Mouse (Mus musculus) heart, postnatal 0 days (tissue): Measurements from ENCODE around the gene Nt5dc2. TPM values are rescaled to one million over a fixed set of nuclear protein-coding genes. Genes with fewer than 3 reads are reported as not detected.

Experiments used
- ATAC-seq: fragments of 200-750 bp; cut with Nextera tagmentation; 2 replicates; pipeline ENCODE4 v1.8.0; 2017; ENCODE audit warnings: low read depth, moderate number of reproducible peaks, moderate library complexity; ENCODE audit not compliant: insufficient read depth
- DNase-seq: peaks from one replicate; pipeline ENCODE4 v3.0.0-alpha.2; 2016; ENCODE audit warnings: low spot score
- H3K27ac ChIP-seq: fragments of 300-500 bp; sonication (generic); 2 replicates; pipeline ENCODE4 v1.5.1; 2014; ENCODE audit warnings: low read depth, mild to moderate bottlenecking
- H3K27me3 ChIP-seq: fragments of 300-500 bp; sonication (generic); 2 replicates; pipeline ENCODE4 v1.6.1; 2014; ENCODE audit warnings: low read length, mixed read lengths; ENCODE audit not compliant: control insufficient read depth, insufficient read depth
- H3K36me3 ChIP-seq: fragments of 300-500 bp; sonication (generic); replicated peaks from 2 replicates; pipeline ENCODE4 v1.6.1; 2014; ENCODE audit warnings: low read length, mixed read lengths; ENCODE audit not compliant: control insufficient read depth, insufficient read depth
- H3K4me1 ChIP-seq: fragments of 300-500 bp; sonication (generic); 2 replicates; pipeline ENCODE4 v1.6.1; 2014; ENCODE audit warnings: antibody characterized with exemption; ENCODE audit not compliant: control insufficient read depth, insufficient read depth
- H3K4me2 ChIP-seq: fragments of 300-500 bp; sonication (generic); 2 replicates; pipeline ENCODE4 v1.6.1; 2014; ENCODE audit warnings: low read depth, mild to moderate bottlenecking, low read length, moderate library complexity
- H3K4me3 ChIP-seq: fragments of 300-500 bp; sonication (generic); 2 replicates; pipeline ENCODE4 v1.5.1; 2014; ENCODE audit warnings: low read depth, low read length
- H3K9ac ChIP-seq: fragments of 300-500 bp; sonication (generic); replicated peaks from 2 replicates; pipeline ENCODE4 v1.6.1; 2014; ENCODE audit warnings: low read depth, low read length, mixed read lengths
- H3K9me3 ChIP-seq: fragments of 300-500 bp; sonication (generic); replicated peaks from 2 replicates; pipeline ENCODE4 v1.6.1; 2016; ENCODE audit warnings: low read length; ENCODE audit not compliant: control insufficient read depth
- CTCF ChIP-seq: IDR thresholded peaks from 2 replicates; pipeline ENCODE4 v1.5.1; 2016; ENCODE audit warnings: antibody characterized with exemption, control low read depth, low read depth
- EP300 ChIP-seq: IDR thresholded peaks from 2 replicates; pipeline ENCODE4 v1.6.1; 2016; ENCODE audit warnings: antibody characterized with exemption, low read depth
- WGBS: fragments of 180-500 bp; shearing (Covaris S2); extraction: QIAGEN DNeasy Blood & Tissue Kit; methylation state at CpG from one replicate; pipeline ENCODE4 v1.1.7; 2014; 5-methylcytosine and 5-hydroxymethylcytosine counted together
- polyA plus RNA-seq: library from polyadenylated mRNA; unstranded; fragments of >200 nt; fragmentation: Nextera tagmentation; extraction: Ambion mirVana; gene quantifications from 2 replicates; pipeline ENCODE4 v1.2.1, GENCODE M21; 2015
- total RNA-seq: library from RNA; depleted of rRNA; stranded (reverse); fragments of >200 nt; gene quantifications from 2 replicates; pipeline ENCODE4 v1.2.3, GENCODE M21; 2014; ENCODE audit warnings: low replicate concordance

The Nt5dc2 gene
- total and polyA plus RNA-seq, 2 experiments from 2014 or later = 146 to 212 TPM

DNA sequence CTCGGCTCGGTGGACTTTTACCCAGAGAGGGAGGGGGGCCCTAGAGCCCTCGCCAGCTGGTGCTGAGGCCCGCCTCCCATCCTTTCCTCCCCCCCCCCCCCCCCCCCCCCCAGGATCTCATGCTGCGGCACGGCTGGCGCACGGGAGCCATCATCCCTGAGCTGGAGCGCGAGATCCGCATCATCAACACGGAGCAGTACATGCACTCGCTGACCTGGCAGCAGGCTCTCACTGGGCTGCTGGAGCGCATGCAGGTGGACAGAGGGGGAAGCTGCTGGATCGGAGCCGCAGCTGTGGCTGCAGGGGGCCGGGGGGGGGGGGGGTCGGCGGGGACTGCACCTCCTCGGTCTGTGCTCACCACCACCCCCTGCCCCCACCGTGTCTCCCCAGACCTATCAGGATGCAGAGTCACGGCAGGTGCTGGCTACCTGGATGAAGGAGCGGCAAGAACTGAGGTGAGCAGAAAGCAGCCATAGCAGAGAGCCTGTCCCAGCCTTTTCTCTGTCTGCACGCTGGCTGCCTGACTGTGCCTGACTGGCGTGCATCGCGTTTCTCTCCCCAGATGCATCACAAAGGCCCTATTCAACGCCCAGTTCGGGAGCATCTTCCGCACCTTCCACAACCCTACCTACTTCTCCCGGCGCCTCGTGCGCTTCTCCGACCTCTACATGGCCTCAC lies 7.5 kb downstream of the Nt5dc2 start:
- Histone ChIP-seq H3K4me3 (no peak overlapping the region), H3K4me2 (no peak overlapping the region), H3K4me1 (peaks cover 3% of the 10 kb centered on the region), H3K27me3 (no peaks in the 10 kb centered on the region), H3K36me3 (peaks cover 73% of the 10 kb centered on the region), H3K27ac (0 out of 2 replicates have a peak overlapping the region, but pooled peaks have one; percentile 60), H3K9me3 (no peaks in the 10 kb centered on the region), H3K9ac (no peak overlapping the region)
- no peak for ATAC-seq
- no peak for TF ChIP-seq EP300
- no peak for TF ChIP-seq CTCF
- WGBS = 82% methylated on average over 30 of the region's 35 CpGs
- DNase-seq = no peak

DNA sequence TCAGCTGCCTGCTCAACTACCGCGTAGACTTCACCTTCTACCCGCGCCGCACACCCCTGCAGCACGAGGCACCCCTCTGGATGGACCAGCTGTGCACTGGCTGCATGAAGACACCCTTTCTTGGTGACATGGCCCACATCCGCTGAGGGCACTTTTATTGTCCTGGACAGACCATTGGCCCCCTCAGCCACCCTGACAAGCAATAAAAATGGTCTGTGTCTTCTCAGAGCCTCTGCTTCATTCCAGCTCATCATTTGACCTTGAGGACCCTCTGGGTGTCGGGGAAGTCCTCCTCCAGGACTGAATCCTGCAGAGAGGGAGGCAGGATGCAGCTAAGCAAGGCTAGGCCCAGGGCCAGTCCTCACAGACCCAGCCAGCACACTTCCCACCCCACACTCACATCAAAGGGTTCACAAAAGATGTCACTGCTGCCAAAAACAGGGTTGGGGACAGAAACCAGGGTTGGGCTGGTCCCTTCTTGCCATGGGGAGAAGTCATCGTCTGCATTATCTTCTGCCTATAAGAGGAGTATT lies 8.1 kb downstream of the Nt5dc2 start:
- H3K4me3 ChIP-seq = no peak overlapping the region
- H3K36me3 ChIP-seq = peaks cover 75% of the 10 kb centered on the region
- H3K4me2 ChIP-seq = no peak overlapping the region
- no peak overlapping the region for H3K27ac ChIP-seq
- 79% methylated on average over 9 of the region's 9 CpGs for WGBS
- no peaks in the 10 kb centered on the region for H3K4me1 ChIP-seq
- no peak for DNase-seq
- H3K9me3 ChIP-seq = no peaks in the 10 kb centered on the region
- H3K9ac ChIP-seq = no peak overlapping the region
- TF ChIP-seq EP300 (no peak), CTCF (no peak)
- ATAC-seq = no peak
- no peaks in the 10 kb centered on the region for H3K27me3 ChIP-seq

DNA sequence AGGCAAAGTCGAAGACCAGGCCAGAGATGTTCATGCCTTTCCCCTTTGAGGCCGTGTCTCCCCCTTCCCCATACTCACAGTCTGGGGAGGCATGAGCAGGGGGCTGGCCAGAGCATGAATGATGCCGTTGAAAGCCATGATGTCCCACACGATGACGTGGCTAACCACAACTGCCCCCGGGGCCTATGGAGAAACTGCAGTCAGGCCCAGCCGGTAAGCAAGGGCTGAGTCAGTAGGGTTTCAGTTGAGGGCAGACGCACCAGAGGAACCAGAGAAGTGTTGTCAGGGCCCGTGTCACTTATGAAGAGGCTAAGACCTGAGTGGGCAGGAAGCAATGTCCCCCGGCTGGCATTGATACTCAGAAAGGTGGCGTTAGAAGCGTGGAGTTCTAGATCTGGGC lies 8.8 kb downstream of the Nt5dc2 start:
- H3K4me1 ChIP-seq = no peaks in the 10 kb centered on the region
- ATAC-seq (no peak), DNase-seq (no peak)
- no peaks in the 10 kb centered on the region for H3K27me3 ChIP-seq
- H3K36me3 ChIP-seq = peaks cover 75% of the 10 kb centered on the region
- H3K4me3 ChIP-seq = no peak overlapping the region
- H3K9me3 ChIP-seq = no peaks in the 10 kb centered on the region
- H3K27ac ChIP-seq = no peak overlapping the region
- WGBS = 82% methylated on average over 12 of the region's 12 CpGs
- TF ChIP-seq CTCF (no peak), EP300 (no peak)
- H3K4me2 ChIP-seq = no peak overlapping the region
- H3K9ac ChIP-seq = no peak overlapping the region

DNA sequence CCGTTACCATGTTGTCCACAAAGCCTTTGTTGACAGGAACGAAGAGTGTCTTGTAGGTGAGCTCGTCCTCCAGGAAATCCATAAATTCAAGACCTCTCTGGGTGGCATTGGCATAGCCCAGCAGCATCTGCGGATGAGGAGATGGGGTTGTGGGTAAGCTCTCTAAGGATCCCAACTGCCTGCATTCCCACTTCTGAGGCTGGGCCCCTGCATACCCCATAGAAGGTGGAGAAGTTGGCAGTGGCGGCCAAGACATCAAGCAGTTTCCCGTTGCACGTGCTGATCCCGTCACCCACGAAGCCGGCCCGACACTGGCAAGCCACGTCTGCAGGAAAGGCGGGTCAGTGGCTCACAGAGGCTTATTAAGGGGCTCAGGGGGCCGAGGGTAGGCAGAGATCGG lies 9.3 kb downstream of the Nt5dc2 start:
- WGBS = 90% methylated on average over 15 of the region's 15 CpGs
- Histone ChIP-seq H3K27ac (no peak overlapping the region), H3K27me3 (no peaks in the 10 kb centered on the region), H3K9ac (no peak overlapping the region), H3K4me1 (no peaks in the 10 kb centered on the region), H3K4me2 (no peak overlapping the region), H3K9me3 (no peaks in the 10 kb centered on the region), H3K4me3 (no peak overlapping the region), H3K36me3 (peaks cover 74% of the 10 kb centered on the region)
- ATAC-seq (no peak), DNase-seq (no peak)
- no peak for TF ChIP-seq EP300
- TF ChIP-seq CTCF = no peak

DNA sequence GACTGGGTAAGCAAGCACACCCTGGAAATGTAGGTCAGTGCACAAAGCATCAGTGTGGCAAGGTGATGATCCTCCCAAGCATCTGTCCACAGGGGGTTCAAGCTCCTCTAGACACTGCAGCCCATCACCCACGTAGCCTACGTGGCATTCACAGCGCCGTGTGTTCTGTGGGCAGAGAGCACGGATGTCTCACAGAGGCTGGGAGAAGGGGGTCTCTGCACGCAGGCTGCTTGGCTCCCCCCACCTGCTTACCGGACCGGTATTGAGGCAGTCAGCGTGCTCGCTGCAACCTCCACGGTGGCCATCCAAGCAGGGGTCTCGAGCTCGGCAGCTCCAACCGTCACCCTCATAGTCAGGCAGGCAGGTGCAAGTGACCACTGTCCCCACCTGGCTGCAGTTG lies 10.2 kb downstream of the Nt5dc2 start:
- H3K4me1 ChIP-seq = no peaks in the 10 kb centered on the region
- TF ChIP-seq CTCF (no peak), EP300 (no peak)
- no peak overlapping the region for H3K27ac ChIP-seq
- no peak overlapping the region for H3K4me2 ChIP-seq
- ATAC-seq (no peak), DNase-seq (no peak)
- H3K27me3 ChIP-seq = no peaks in the 10 kb centered on the region
- H3K9ac ChIP-seq = no peak overlapping the region
- H3K9me3 ChIP-seq = no peaks in the 10 kb centered on the region
- H3K36me3 ChIP-seq = peaks cover 65% of the 10 kb centered on the region
- 90% methylated on average over 14 of the region's 14 CpGs for WGBS
- no peak overlapping the region for H3K4me3 ChIP-seq

DNA sequence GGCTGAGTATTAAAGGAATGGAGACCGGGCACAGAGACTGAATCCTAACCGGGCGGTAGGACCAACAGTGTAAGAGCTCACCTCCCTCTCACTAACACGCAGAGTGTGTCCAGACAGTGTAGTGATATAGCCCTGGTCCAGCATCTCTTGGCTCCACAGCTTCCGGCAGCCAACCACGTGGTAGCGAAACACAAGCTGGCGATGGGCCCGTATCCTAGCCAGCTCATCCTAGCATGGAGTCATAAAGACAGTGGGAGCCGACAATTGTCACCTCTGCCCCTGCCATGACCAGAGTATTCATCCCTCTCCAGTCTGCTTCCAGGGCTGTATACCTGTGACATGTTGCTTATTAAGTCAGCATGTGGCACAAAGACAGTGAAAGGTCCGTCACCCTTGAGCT lies 14.8 kb downstream of the Nt5dc2 start:
- WGBS = 88% methylated on average over 11 of the region's 11 CpGs
- ATAC-seq = no peak
- H3K27ac ChIP-seq = no peak overlapping the region

More for the DNA sequence above, 14.8 kb downstream of the Nt5dc2 start:
- DNase-seq = no peak
- TF ChIP-seq EP300 = no peak
- no peak for TF ChIP-seq CTCF
- Histone ChIP-seq H3K4me1 (no peaks in the 10 kb centered on the region), H3K4me2 (no peak overlapping the region), H3K27me3 (no peaks in the 10 kb centered on the region), H3K9ac (no peak overlapping the region), H3K9me3 (no peaks in the 10 kb centered on the region), H3K4me3 (no peak overlapping the region), H3K36me3 (peaks cover 19% of the 10 kb centered on the region)
